Mouse (Mus musculus): Measurements from ENCODE around the gene Gm7682. TPM values are rescaled to one million over a fixed set of nuclear protein-coding genes. Genes with fewer than 3 reads are reported as not detected.
"Not testable (repeated sequence)": the region's sequence is repeated elsewhere in the genome, so short reads cannot be mapped to it uniquely, and the experiment has no call there.

Gene Gm7682
- total RNA-seq (2017) = not detected in 2 replicates

DNA sequence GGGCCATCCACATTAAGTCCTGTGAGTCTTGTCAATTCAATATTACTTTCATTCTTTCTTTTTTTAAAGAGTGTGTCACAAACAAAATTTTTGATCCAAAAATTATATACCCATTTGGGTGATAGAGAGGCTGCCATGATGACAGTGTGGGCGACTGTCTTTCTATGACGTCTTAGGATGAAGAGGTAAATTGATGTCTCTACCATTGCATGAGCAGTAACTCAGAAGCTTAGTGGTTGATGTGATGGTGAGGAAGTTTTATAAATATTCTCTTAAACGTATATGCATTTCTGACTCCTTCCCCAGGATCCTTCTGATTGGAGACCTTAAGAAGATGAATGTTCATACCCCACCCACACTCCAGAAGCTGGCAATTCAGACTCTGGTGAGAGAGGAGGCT lies at the start of gene Gm7682:
Gm7682 (plus strand) TSS at position 301 of the 400 bp plus-strand sequence.
- ATAC-seq (ENCODE audit: extremely low read depth, insufficient number of reproducible peaks, low FRiP score, poor library complexity, severe bottlenecking) = not testable (repeated sequence)

Other genes starting within 250 kb of the Gm7682 start
- gene Gm3106, start 227.8 kb upstream of the Gm7682 start, total RNA-seq (2017) = not detected in 2 replicates
- not detected in 2 replicates for gene A430089I19Rik, start 139.0 kb upstream of the Gm7682 start, total RNA-seq (2017)
- not detected in 2 replicates for gene Gm6502, start 131.3 kb upstream of the Gm7682 start, total RNA-seq (2017)
- not detected in 2 replicates for gene AA792892, start 106.0 kb upstream of the Gm7682 start, total RNA-seq (2017)
- not detected in 2 replicates for gene Gm3139, start 80.5 kb downstream of the Gm7682 start, total RNA-seq (2017)
- gene Gm3147, start 170.6 kb downstream of the Gm7682 start, total RNA-seq (2017) = not detected in 2 replicates
- gene Gm6509, start 178.2 kb downstream of the Gm7682 start, total RNA-seq (2017) = not detected in 2 replicates
- gene Gm6205, start 202.6 kb downstream of the Gm7682 start, total RNA-seq (2017) = not detected in 2 replicates

All from neutrophil, adult 5-6 weeks (primary cell).